Mouse (Mus musculus): ENCODE measurements around the gene Ccdc65. TPM values are rescaled to one million over a fixed set of nuclear protein-coding genes. Genes with fewer than 3 reads are reported as not detected.

The Ccdc65 gene
- polyA plus RNA-seq, 1 experiment, result not detected

DNA sequence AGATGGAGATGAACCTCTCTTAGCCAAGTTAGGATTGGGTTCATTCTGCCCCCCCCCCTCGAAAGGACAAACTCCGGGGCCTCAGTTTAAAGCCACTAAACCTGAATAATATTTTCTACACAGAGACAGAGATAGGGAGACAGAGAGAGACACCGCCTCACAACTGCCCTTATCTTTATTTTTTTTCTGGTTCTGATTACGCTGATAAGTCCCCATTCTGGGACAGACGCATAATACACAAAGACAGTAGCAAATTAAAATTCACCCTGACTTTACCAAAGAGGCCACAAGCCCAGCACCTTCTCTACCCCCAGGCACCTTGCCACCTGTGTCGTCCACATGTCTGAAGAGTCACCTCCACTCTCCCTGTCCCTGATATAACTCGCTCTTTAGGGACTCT, 26.4 kb upstream of the Ccdc65 start:
- no peak overlapping the region for H3K4me3 ChIP-seq (ENCODE audit: insufficient read depth, low read depth, low read length)
- H3K27ac ChIP-seq (replicated peaks; ENCODE audit: low read depth, low read length), result no peak overlapping the region
- H3K4me1 ChIP-seq (ENCODE audit: control insufficient read depth, insufficient read depth, insufficient read length, low read length), result no peaks in the 10 kb centered on the region

DNA sequence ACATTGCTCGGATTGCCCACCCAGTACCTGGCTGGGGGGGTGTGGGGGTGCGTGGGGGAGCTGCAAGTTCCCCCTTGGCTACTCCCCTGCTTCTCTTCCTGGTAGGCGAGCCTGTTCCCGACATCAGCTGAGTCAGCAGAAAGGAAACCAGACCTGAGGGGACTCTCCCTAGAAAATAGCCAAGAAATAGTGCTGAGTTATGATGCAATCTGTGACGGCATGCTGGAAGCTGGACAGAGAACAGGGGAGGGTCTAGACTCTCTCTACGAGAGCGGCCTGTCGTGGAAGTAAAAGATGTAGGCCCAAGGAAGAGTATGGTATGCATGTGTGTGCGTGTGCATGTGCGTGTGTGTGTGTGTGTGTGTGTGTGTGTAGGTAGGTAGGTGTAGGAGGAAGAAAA, 24.8 kb upstream of the Ccdc65 start:
- no peak overlapping the region for H3K27ac ChIP-seq (replicated peaks; ENCODE audit: low read depth, low read length)
- no peak overlapping the region for H3K4me3 ChIP-seq (ENCODE audit: insufficient read depth, low read depth, low read length)
- no peaks in the 10 kb centered on the region for H3K4me1 ChIP-seq (ENCODE audit: control insufficient read depth, insufficient read depth, insufficient read length, low read length)

DNA sequence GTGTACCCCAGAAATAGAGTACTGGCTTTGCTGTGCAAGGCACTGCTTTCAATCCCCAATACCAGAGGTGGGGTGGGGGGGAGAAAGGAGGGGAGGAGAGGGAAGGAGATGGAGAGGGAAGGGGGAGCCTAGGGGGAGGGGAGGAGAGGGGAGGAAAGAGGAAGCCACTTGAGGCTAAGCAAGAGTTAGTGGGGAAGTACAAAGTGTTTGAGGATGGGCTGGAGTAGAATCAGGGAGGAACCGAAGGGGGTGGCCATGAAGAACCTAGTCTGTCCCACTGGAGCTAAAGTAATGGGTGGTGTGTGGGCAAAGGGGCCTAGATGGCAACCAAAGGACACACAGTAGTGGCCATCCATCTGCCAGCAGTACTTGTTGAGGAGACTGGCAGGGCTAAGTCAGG, 24.3 kb upstream of the Ccdc65 start:
- no peak overlapping the region for H3K27ac ChIP-seq (replicated peaks; ENCODE audit: low read depth, low read length)
- H3K4me3 ChIP-seq (ENCODE audit: insufficient read depth, low read depth, low read length), result no peak overlapping the region
- H3K4me1 ChIP-seq (ENCODE audit: control insufficient read depth, insufficient read depth, insufficient read length, low read length), result no peaks in the 10 kb centered on the region

GRCm38 (mm10) chr15:98685926-98686325, 22.1 kb upstream of the Ccdc65 start:
- no peaks in the 10 kb centered on the region for H3K4me1 ChIP-seq (ENCODE audit: control insufficient read depth, insufficient read depth, insufficient read length, low read length)
- H3K27ac ChIP-seq (replicated peaks; ENCODE audit: low read depth, low read length), result no peak overlapping the region
- no peak overlapping the region for H3K4me3 ChIP-seq (ENCODE audit: insufficient read depth, low read depth, low read length)

DNA sequence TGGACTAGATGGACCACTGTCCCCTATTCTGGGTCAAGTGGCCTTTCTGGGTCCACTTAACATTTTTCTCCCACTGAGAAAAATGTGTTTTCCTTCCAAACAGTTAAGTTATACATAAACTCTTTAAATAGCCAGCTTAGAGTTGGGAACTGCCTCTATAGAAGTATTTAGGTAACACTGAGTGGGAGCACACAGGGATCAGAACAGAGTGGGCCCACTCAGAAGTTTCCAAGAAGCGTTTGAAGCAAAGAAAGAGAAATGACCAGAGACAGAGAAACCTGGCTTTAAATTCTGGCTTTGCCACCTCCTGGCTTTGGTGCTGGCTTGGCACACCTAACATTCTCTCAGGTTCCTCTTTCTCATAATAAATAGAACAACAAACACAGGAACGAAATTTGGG, 18.3 kb upstream of the Ccdc65 start:
- Histone ChIP-seq H3K4me1 (ENCODE audit: control insufficient read depth, insufficient read depth, insufficient read length, low read length) (peaks cover 4% of the 10 kb centered on the region; the same call in 1 of the 2 replicates), H3K27ac (replicated peaks; ENCODE audit: low read depth, low read length) (no peak overlapping the region), H3K4me3 (ENCODE audit: insufficient read depth, low read depth, low read length) (no peak overlapping the region)

- Histone ChIP-seq H3K4me3 (ENCODE audit: insufficient read depth, low read depth, low read length) (no peak overlapping the region), H3K4me1 (ENCODE audit: control insufficient read depth, insufficient read depth, insufficient read length, low read length) (peaks cover 11% of the 10 kb centered on the region), H3K27ac (replicated peaks; ENCODE audit: low read depth, low read length) (peak overlapping the region; percentile 94)
These were observed 16.4 kb upstream of the Ccdc65 start for GRCm38 (mm10) chr15:98691486-98692147.

- no peak overlapping the region for H3K4me3 ChIP-seq (ENCODE audit: insufficient read depth, low read depth, low read length)
- peak overlapping the region; percentile 94 for H3K27ac ChIP-seq (replicated peaks; ENCODE audit: low read depth, low read length)
- H3K4me1 ChIP-seq (ENCODE audit: control insufficient read depth, insufficient read depth, insufficient read length, low read length), result peaks cover 11% of the 10 kb centered on the region
These were observed 15.8 kb upstream of the Ccdc65 start for GRCm38 (mm10) chr15:98692171-98692715.

GRCm38 (mm10) chr15:98695726-98696125, 12.3 kb upstream of the Ccdc65 start:
- Histone ChIP-seq H3K27ac (replicated peaks; ENCODE audit: low read depth, low read length) (peak overlapping the region; percentile 65), H3K4me1 (ENCODE audit: control insufficient read depth, insufficient read depth, insufficient read length, low read length) (peaks cover 11% of the 10 kb centered on the region), H3K4me3 (ENCODE audit: insufficient read depth, low read depth, low read length) (peak overlapping the region; percentile 14; the same call in 1 of the 2 replicates)

DNA sequence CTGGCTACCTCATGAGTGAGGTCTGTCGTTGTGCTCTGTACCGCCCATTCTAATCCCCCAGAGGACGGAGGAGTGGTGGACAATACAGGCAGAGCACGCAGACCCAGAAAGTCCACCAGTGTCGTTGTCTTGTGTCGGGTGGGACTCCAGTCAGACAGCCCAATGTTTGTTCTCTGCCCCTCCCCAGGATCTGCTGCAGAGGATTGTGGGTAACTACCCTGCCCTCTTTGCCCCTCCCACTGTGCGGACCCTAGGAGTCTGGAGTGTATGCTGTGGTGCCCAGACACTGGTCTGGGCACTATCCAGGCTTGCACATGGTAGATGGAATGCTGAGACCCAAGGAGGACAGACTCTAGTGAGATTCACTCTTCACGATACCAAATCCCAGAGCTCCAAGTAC, 11.8 kb upstream of the Ccdc65 start:
- H3K4me1 ChIP-seq (ENCODE audit: control insufficient read depth, insufficient read depth, insufficient read length, low read length), result peaks cover 11% of the 10 kb centered on the region
- H3K27ac ChIP-seq (replicated peaks; ENCODE audit: low read depth, low read length), result peak overlapping the region; percentile 65
- peak overlapping the region; percentile 14; the same call in 1 of the 2 replicates for H3K4me3 ChIP-seq (ENCODE audit: insufficient read depth, low read depth, low read length)

DNA sequence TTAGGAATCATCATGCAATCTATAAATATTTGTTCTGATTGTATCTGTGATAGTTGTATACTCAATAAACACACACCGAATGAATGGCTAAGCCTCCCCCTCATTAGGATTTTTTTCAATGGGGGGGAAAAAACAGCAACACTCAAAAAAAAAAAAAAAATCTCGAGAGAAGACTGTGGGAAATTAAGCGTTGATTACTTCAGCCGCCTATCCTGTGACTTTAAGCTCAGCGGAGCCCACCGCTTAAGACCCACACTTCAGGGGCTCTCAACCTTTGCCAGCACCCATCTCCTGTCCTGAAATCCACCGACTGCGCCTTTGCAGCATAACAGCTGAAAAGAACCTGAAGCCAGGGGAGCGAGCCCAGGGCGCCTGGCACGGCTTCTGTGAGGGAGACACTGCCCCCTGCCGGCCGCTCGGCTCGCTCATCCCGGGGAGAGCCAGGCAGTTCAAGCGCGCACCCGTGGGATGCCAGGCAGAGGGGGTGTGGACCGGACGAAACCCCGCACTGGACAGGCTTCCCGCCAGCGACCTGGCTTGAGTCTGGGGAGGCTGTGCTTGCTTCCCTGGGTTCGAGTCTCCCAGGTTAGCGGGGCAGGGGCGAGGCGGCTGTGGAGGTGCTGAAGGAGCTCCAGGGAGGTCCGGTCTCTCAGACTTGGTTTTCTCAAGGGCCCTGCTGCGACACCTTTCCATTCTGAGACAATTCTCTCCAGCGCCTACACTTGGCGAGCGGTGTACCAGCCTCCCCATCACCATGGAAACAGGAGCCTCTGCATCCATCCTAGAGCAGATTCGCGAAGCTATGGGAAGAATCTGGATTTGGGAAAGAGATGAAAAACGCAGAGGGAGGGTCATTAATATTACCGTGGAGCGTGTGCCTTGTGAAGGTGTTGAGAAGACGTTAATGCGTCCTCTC, 8.6 kb upstream of the Ccdc65 start:
- Histone ChIP-seq H3K4me1 (ENCODE audit: control insufficient read depth, insufficient read depth, insufficient read length, low read length) (peaks cover 7% of the 10 kb centered on the region; the same call in 1 of the 2 replicates), H3K27ac (replicated peaks; ENCODE audit: low read depth, low read length) (no peak overlapping the region), H3K4me3 (ENCODE audit: insufficient read depth, low read depth, low read length) (no peak overlapping the region; the same call in 1 of the 2 replicates)

DNA sequence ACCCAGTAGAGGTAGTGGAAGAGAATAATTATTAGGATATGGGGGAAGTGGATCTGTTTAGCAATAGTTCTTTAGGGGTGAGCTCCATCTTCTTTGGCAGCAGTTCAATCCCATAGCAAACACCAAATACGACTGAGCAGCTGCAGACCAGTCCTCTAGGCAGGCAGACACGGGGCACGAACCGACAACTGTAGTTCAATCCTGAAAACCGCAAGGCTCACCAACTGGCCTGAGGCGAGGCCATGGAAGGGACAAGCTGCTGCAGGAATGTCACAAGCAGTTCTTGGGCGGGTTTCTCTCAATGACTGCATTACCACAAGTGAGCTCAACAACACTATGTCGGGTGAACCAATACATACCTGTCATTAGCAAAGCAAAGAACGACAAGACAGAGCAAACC, 3.7 kb upstream of the Ccdc65 start:
- H3K4me1 ChIP-seq (ENCODE audit: control insufficient read depth, insufficient read depth, insufficient read length, low read length), result no peaks in the 10 kb centered on the region
- no peak overlapping the region for H3K27ac ChIP-seq (replicated peaks; ENCODE audit: low read depth, low read length)
- no peak overlapping the region for H3K4me3 ChIP-seq (ENCODE audit: insufficient read depth, low read depth, low read length)

GRCm38 (mm10) chr15:98710442-98710841, 2.4 kb downstream of the Ccdc65 start:
- H3K4me3 ChIP-seq (ENCODE audit: insufficient read depth, low read depth, low read length), result no peak overlapping the region
- no peaks in the 10 kb centered on the region for H3K4me1 ChIP-seq (ENCODE audit: control insufficient read depth, insufficient read depth, insufficient read length, low read length)
- H3K27ac ChIP-seq (replicated peaks; ENCODE audit: low read depth, low read length), result no peak overlapping the region

- Histone ChIP-seq H3K4me1 (ENCODE audit: control insufficient read depth, insufficient read depth, insufficient read length, low read length) (no peaks in the 10 kb centered on the region), H3K27ac (replicated peaks; ENCODE audit: low read depth, low read length) (no peak overlapping the region), H3K4me3 (ENCODE audit: insufficient read depth, low read depth, low read length) (no peak overlapping the region)
These were observed 6.2 kb downstream of the Ccdc65 start for GRCm38 (mm10) chr15:98714230-98714652.

DNA sequence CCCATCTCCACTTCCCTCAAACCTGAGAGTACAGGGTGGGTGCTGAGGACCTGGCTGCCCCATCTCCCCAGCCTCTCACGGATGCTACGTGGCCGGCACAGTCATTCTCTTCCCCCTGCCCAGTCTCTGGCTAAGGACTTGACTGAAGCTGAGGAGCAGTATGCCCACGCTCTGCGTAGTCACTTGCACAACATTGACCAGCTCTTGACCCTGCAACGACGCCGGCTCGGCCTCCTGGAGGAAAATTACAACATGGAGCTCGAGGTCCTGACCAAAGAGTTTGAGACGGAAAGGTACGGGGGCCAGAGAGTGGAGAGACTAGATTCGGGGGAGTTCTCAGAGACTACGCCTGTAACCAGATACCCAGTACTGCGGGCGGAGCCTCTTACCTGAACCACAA, 9.3 kb downstream of the Ccdc65 start:
- Histone ChIP-seq H3K27ac (replicated peaks; ENCODE audit: low read depth, low read length) (no peak overlapping the region), H3K4me1 (ENCODE audit: control insufficient read depth, insufficient read depth, insufficient read length, low read length) (no peaks in the 10 kb centered on the region), H3K4me3 (ENCODE audit: insufficient read depth, low read depth, low read length) (no peak overlapping the region)

- Histone ChIP-seq H3K4me3 (ENCODE audit: insufficient read depth, low read depth, low read length) (no peak overlapping the region), H3K27ac (replicated peaks; ENCODE audit: low read depth, low read length) (no peak overlapping the region), H3K4me1 (ENCODE audit: control insufficient read depth, insufficient read depth, insufficient read length, low read length) (no peaks in the 10 kb centered on the region)
These were observed 14.2 kb downstream of the Ccdc65 start for GRCm38 (mm10) chr15:98722191-98722590.
